In genomic region chr3:146107921-146108571, GRCm38 (mm10) we compare ENCODE assay signal across 8 mouse cellular contexts. TPM values are rescaled to one million over a fixed set of nuclear protein-coding genes. Genes with fewer than 3 reads are reported as not detected.
DNase-seq lines count a peak whose midpoint lies in the region; ATAC-seq and TF ChIP-seq lines count a peak whose summit lies in the region.

Gene Wdr63, minus strand, starts transcription at chr3:146108130.

- H3K4me1 ChIP-seq in intestine, embryonic 16.5 days (ENCODE audit: control insufficient read depth, insufficient read depth, low read length): peaks cover 4% of the 10 kb centered on the region; the same call in 1 of the 2 replicates
- H3K4me1 ChIP-seq in megakaryocyte, embryonic 14.5 days: peaks cover 11% of the 10 kb centered on the region

- TF ChIP-seq CTCF in gastrocnemius, adult 2 months (IDR thresholded peaks at IDR 0.05): no peak

- no peaks in the 10 kb centered on the region for H3K27me3 ChIP-seq in intestine, embryonic 16.5 days (replicated peaks; ENCODE audit: control insufficient read depth, insufficient read depth, low read length)
- peaks cover 39% of the 10 kb centered on the region for H3K27me3 ChIP-seq in megakaryocyte, embryonic 14.5 days (replicated peaks)

- 12% methylated on average over 18 of the region's 18 CpGs for WGBS in intestine, embryonic 16.5 days

- peak within 1 kb of the TSS; percentile 58 for H3K4me2 ChIP-seq in intestine, embryonic 16.5 days (ENCODE audit: low read depth, low read length)

- intact Hi-C loops in gastrocnemius, adult 2 months (cut with DNase I): loop anchor here (10.0 kb wide), 1 partner anchor 67 kb away; no protein-coding TSS in a partner anchor
- intact Hi-C loops in left cerebral cortex, postnatal 10 days (cut with DNase I): loop anchor here (10.0 kb wide), 1 partner anchor 153 kb away; no protein-coding TSS in a partner anchor

- peak within 1 kb of the TSS; percentile 5; the same call in 1 of the 2 replicates for H3K27ac ChIP-seq in gastrocnemius, adult 2 months
- H3K27ac ChIP-seq in intestine, embryonic 16.5 days (ENCODE audit: low read length): no peak within 1 kb of the TSS

- H3K36me3 ChIP-seq in intestine, embryonic 16.5 days (ENCODE audit: control insufficient read depth, insufficient read depth, low read length): no peaks in the 10 kb centered on the region
- H3K36me3 ChIP-seq in megakaryocyte, embryonic 14.5 days (replicated peaks; ENCODE audit: low read length): no peaks in the 10 kb centered on the region

- H3K9ac ChIP-seq in intestine, embryonic 16.5 days (ENCODE audit: low read depth, low read length): no peak within 1 kb of the TSS

- H3K4me3 ChIP-seq in gastrocnemius, adult 2 months: peak within 1 kb of the TSS; percentile 63
- peak within 1 kb of the TSS; percentile 45 for H3K4me3 ChIP-seq in intestine, embryonic 16.5 days (ENCODE audit: low read length)
- peak within 1 kb of the TSS; percentile 81 for H3K4me3 ChIP-seq in megakaryocyte, embryonic 14.5 days (replicated peaks)

- peak; percentile 96 for ATAC-seq in intestine, embryonic 16.5 days

- no peaks in the 10 kb centered on the region for H3K9me3 ChIP-seq in intestine, embryonic 16.5 days (ENCODE audit: control insufficient read depth, low read length)
- peaks cover 40% of the 10 kb centered on the region for H3K9me3 ChIP-seq in megakaryocyte, embryonic 14.5 days

- DNase-seq in gastrocnemius, adult 2 months: peak; percentile 23
- no peak for DNase-seq in gastrocnemius, adult 8-10 months (ENCODE audit: low spot score in 2 of 2)
- DNase-seq in cerebellum, postnatal 10 days: peak; percentile 85 to 88
- DNase-seq in frontal cortex, postnatal 25 days (ENCODE audit: low spot score in 2 of 2): peak; percentile 10 to 27
- peak; percentile 64 to 88 for DNase-seq in left cerebral cortex, postnatal 10 days (ENCODE audit: extremely low spot score in 1 of 2, low spot score in 2 of 2)
- DNase-seq in right cerebral cortex, postnatal 25 days: peak; percentile 61

RNA-seq across cellular contexts. Expression of gene Wdr63, which starts in this region (rescaled TPM):
- total RNA-seq in gastrocnemius, adult 2 months (2021): not detected
- total RNA-seq in gastrocnemius, adult 8-10 months (2022): not detected
- polyA plus RNA-seq in intestine, embryonic 16.5 days (2015; fragmentation: Nextera tagmentation; extraction: Ambion mirVana): 0.49 TPM in 1 of 2 replicates, not detected in the other
- total RNA-seq in left cerebral cortex, postnatal 10 days (2021): under 1 TPM; 0.26 to 0.36 TPM
- polyA plus RNA-seq in megakaryocyte, embryonic 14.5 days (2012; ENCODE audit: insufficient read depth, low replicate concordance): not detected in 2 replicates

Comparison
In these comparisons a context has a peak if more than half of its experiments do, and no peak if none do; other contexts are left out.
1. Peak in DNase-seq, H3K4me3 ChIP-seq and H3K27ac ChIP-seq in gastrocnemius, adult 2 months; RNA of the gene not detected or under 1 TPM.
2. Peak in ATAC-seq, H3K4me3 ChIP-seq and H3K4me2 ChIP-seq in intestine, embryonic 16.5 days; RNA of the gene not detected or under 1 TPM.
3. Peak in DNase-seq in left cerebral cortex, postnatal 10 days; RNA of the gene not detected or under 1 TPM.
4. DNase-seq: peak in cerebellum, postnatal 10 days (2 of 2), frontal cortex, postnatal 25 days (2 of 2) and right cerebral cortex, postnatal 25 days (single experiment); none in gastrocnemius, adult 8-10 months (0 of 2).
5. Peak in every context shown above with its lines, with median percentiles within 50 percentile points of each other: H3K4me3 ChIP-seq.